Mouse (Mus musculus) ovary, postnatal 36 days (tissue): ENCODE results near the gene Glb1l.
"Not testable (repeated sequence)": the region's sequence is repeated elsewhere in the genome, so short reads cannot be mapped to it uniquely, and the experiment has no call there.

Experiments used
- DNase-seq: peaks from one replicate; pipeline ENCODE4 v3.0.0; 2022; ENCODE audit warnings: low spot score, mixed read lengths

Glb1l gene

GRCm38 (mm10) chr1:75210136-75211087 lies at the start of gene Glb1l, which contains the start of gene Stk16:
Glb1l (minus strand) TSS chr1:75210813.
Stk16 (plus strand) TSS chr1:75210838.
- peak; percentile 93 for DNase-seq

GRCm38 (mm10) chr1:75255516-75256046 lies 45.0 kb upstream of the Glb1l start:
- no peak for DNase-seq

- DNase-seq, result no peak
These were observed 44.0 kb upstream of the Glb1l start for GRCm38 (mm10) chr1:75254625-75255013.

- peak; percentile 68 for DNase-seq
These were observed 43.4 kb upstream of the Glb1l start for GRCm38 (mm10) chr1:75253849-75254624.

GRCm38 (mm10) chr1:75253029-75253428 lies 42.4 kb upstream of the Glb1l start:
- no peak for DNase-seq

GRCm38 (mm10) chr1:75252308-75252707 lies 41.7 kb upstream of the Glb1l start:
- DNase-seq, result no peak

GRCm38 (mm10) chr1:75251112-75251970 lies 40.7 kb upstream of the Glb1l start:
- DNase-seq, result peak; percentile 80

GRCm38 (mm10) chr1:75250498-75250897 lies 39.9 kb upstream of the Glb1l start:
- DNase-seq, result no peak

GRCm38 (mm10) chr1:75248041-75248772 lies 37.6 kb upstream of the Glb1l start:
- no peak for DNase-seq

GRCm38 (mm10) chr1:75247071-75247930 lies 36.7 kb upstream of the Glb1l start:
- no peak for DNase-seq

- no peak for DNase-seq
These were observed 34.2 kb upstream of the Glb1l start for GRCm38 (mm10) chr1:75244836-75245235.

GRCm38 (mm10) chr1:75244175-75244826 lies 33.7 kb upstream of the Glb1l start:
- no peak for DNase-seq

- no peak for DNase-seq
These were observed 32.8 kb upstream of the Glb1l start for GRCm38 (mm10) chr1:75243411-75243810.

- DNase-seq, result no peak
These were observed 29.0 kb upstream of the Glb1l start for GRCm38 (mm10) chr1:75239591-75239990.

GRCm38 (mm10) chr1:75236117-75237050 lies 25.8 kb upstream of the Glb1l start, which contains the start of gene Dnajb2:
Dnajb2 (plus strand) TSS chr1:75236406.
- DNase-seq, result peak; percentile 85

GRCm38 (mm10) chr1:75234606-75235005 lies 24.0 kb upstream of the Glb1l start:
- DNase-seq, result peak; percentile 53

- not testable (repeated sequence) for DNase-seq
These were observed 21.9 kb upstream of the Glb1l start for GRCm38 (mm10) chr1:75232489-75232888.

- no peak for DNase-seq
These were observed 21.1 kb upstream of the Glb1l start, which contains the start of gene A630095N17Rik for GRCm38 (mm10) chr1:75231664-75232152. A630095N17Rik (minus strand) TSS chr1:75232102.
